Mouse (Mus musculus): ENCODE data around the gene Ltb. TPM values are rescaled to one million over a fixed set of nuclear protein-coding genes. Genes with fewer than 3 reads are reported as not detected.
"Not testable (repeated sequence)": the region's sequence is repeated elsewhere in the genome, so short reads cannot be mapped to it uniquely, and the experiment has no call there.

Ltb gene
- polyA plus RNA-seq, 1 experiment from 2014 or later = 0.64 TPM

GRCm38 (mm10) chr17:35232043-35232442 lies 37.8 kb downstream of the Ltb start:
- H3K27ac ChIP-seq = no peak overlapping the region
- ATAC-seq (ENCODE audit: insufficient number of reproducible peaks, insufficient read depth, low FRiP score, low TSS enrichment, low read depth) = no peak
- no peak overlapping the region; the same call in 1 of the 2 replicates for H3K9ac ChIP-seq (replicated peaks)
- no peak overlapping the region; the same call in 1 of the 2 replicates for H3K4me3 ChIP-seq (replicated peaks)
- no peaks in the 10 kb centered on the region for H3K9me3 ChIP-seq
- H3K36me3 ChIP-seq = peaks cover 51% of the 10 kb centered on the region
- H3K4me1 ChIP-seq (replicated peaks) = peaks cover 20% of the 10 kb centered on the region
- peak overlapping the region; percentile 16; the same call in 1 of the 2 replicates for H3K4me2 ChIP-seq
- WGBS = 17% methylated on average over 12 of the region's 12 CpGs
- no peaks in the 10 kb centered on the region for H3K27me3 ChIP-seq

- Histone ChIP-seq H3K9me3 (no peaks in the 10 kb centered on the region), H3K36me3 (peaks cover 48% of the 10 kb centered on the region), H3K4me3 (replicated peaks) (no peak overlapping the region), H3K4me2 (no peak overlapping the region), H3K4me1 (replicated peaks) (peaks cover 20% of the 10 kb centered on the region), H3K9ac (replicated peaks) (no peak overlapping the region; the same call in 1 of the 2 replicates), H3K27ac (peak overlapping the region; percentile 83; the same call in 1 of the 2 replicates), H3K27me3 (no peaks in the 10 kb centered on the region)
- ATAC-seq (ENCODE audit: insufficient number of reproducible peaks, insufficient read depth, low FRiP score, low TSS enrichment, low read depth) = no peak
- WGBS = 83% methylated on average over 5 of the region's 5 CpGs
These were observed 38.4 kb downstream of the Ltb start for GRCm38 (mm10) chr17:35232659-35233058.

DNA sequence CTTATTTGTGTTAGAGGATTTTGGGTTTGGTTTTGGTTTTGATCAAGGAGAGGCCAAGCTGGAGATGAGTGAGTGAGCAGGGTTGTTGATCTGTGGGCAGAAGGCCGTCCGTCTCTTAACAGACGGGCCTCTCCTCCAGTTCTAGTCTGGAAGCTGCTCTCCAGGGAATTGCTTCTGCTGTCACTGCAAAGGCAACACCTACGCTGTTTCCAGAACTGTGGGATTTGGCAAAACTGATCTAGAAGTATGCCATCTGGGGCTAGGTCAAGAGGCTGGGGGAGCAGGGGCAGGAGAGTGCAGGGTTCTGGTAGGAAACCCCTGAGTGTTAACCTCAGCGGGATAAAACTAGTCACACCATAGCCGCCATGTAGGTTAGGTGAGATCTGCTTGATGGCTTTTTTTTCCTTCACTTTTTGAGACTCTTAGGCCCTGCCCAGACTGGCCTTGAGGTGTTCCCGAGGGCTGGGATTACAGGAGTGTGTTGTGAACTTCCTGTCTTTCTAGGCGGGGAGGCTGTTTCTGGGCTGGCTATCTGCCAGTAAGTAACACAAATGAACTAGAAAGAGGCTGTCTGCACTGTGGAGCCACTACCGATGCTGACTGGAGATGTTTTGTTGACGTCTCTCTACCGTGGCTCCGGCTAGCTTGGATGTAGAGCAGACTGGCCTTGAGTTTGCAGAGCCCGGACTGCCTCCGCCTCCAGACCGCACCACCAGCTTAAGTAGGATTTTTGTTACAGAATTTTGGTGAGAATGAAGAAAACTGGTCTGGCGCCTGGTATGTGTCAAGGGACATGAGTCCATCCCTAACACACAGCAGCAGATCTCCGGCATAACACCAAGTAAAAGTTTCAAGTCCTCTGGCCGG lies 39.1 kb downstream of the Ltb start, which contains the start of gene Atp6v1g2:
Gene Atp6v1g2, plus strand, starts transcription at position 547 of the 867 bp plus-strand sequence.
- Histone ChIP-seq H3K4me2 (peak within 1 kb of the TSS; percentile 84), H3K9me3 (no peaks in the 10 kb centered on the region), H3K9ac (replicated peaks) (peak within 1 kb of the TSS; percentile 89; the same call in 1 of the 2 replicates), H3K36me3 (peaks cover 41% of the 10 kb centered on the region), H3K27me3 (no peaks in the 10 kb centered on the region), H3K27ac (peak within 1 kb of the TSS; percentile 97), H3K4me3 (replicated peaks) (peak within 1 kb of the TSS; percentile 65), H3K4me1 (replicated peaks) (peaks cover 20% of the 10 kb centered on the region)
- WGBS = 80% methylated on average over 18 of the region's 18 CpGs
- no peak; the same call in 1 of the 2 replicates for ATAC-seq (ENCODE audit: insufficient number of reproducible peaks, insufficient read depth, low FRiP score, low TSS enrichment, low read depth)

DNA sequence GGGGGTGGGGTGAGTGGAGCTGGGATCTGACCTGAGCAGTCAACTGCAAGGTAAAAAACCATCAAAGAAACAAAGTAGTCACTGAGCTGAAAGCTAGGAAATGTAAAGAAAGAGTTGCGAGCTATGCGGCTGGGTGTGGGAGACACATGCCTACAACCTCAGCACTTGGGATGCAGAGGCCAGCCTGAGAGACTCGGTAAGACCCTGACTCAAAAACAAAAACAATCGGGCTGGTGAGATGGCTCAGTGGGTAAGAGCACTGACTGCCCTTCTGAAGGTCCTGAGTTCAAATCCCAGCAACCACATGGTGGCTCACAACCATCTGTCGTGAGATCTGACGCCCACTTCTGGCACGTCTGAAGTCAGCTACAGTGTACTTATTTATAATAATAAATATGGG lies 39.9 kb downstream of the Ltb start:
- peaks cover 20% of the 10 kb centered on the region for H3K4me1 ChIP-seq (replicated peaks)
- peak overlapping the region; percentile 84 for H3K4me2 ChIP-seq
- H3K36me3 ChIP-seq = peaks cover 33% of the 10 kb centered on the region
- H3K4me3 ChIP-seq (replicated peaks) = peak overlapping the region; percentile 65
- 92% methylated on average over 7 of the region's 7 CpGs for WGBS
- not testable (repeated sequence) for ATAC-seq (ENCODE audit: insufficient number of reproducible peaks, insufficient read depth, low FRiP score, low TSS enrichment, low read depth); H3K9ac ChIP-seq (replicated peaks); H3K27me3 ChIP-seq; H3K9me3 ChIP-seq
- H3K27ac ChIP-seq = peak overlapping the region; percentile 83; the same call in 1 of the 2 replicates

DNA sequence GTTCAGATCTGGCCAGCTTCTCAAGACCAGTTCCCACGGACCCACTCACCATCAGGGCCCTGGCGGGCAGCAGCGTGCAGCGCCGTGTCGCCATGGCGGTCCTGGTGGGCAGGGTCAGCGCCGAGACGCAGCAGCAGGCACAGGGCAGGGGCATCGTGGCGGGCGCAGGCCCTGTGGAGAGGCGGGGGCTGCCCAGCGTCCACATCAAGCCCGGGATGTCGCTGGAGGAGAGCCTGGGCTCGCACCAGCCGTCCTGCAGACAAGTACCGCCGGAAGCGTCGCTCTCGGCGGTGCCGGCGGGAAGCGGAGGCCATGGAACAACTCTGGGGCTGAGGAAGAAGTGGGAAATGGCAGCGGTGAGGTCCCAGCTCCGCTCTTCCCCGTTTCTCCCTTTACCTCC lies 40.7 kb downstream of the Ltb start:
- H3K27ac ChIP-seq = peak overlapping the region; percentile 97
- H3K4me2 ChIP-seq = peak overlapping the region; percentile 84
- H3K9ac ChIP-seq (replicated peaks) = peak overlapping the region; percentile 89
- no peaks in the 10 kb centered on the region for H3K27me3 ChIP-seq
- H3K4me1 ChIP-seq (replicated peaks) = peaks cover 20% of the 10 kb centered on the region
- H3K9me3 ChIP-seq = no peaks in the 10 kb centered on the region
- H3K36me3 ChIP-seq = peaks cover 25% of the 10 kb centered on the region
- H3K4me3 ChIP-seq (replicated peaks) = peak overlapping the region; percentile 65
- ATAC-seq (ENCODE audit: insufficient number of reproducible peaks, insufficient read depth, low FRiP score, low TSS enrichment, low read depth) = no peak
- WGBS = 12% methylated on average over 31 of the region's 31 CpGs

GRCm38 (mm10) chr17:35235614-35236389 lies 41.6 kb downstream of the Ltb start, which contains the start of gene Nfkbil1:
Gene Nfkbil1 (minus strand): TSS chr17:35235792.
- peak within 1 kb of the TSS; percentile 65 for H3K4me3 ChIP-seq (replicated peaks)
- WGBS = under 1% methylated on average over 35 of the region's 35 CpGs
- peak within 1 kb of the TSS; percentile 97 for H3K27ac ChIP-seq
- peak; percentile 73 for ATAC-seq (ENCODE audit: insufficient number of reproducible peaks, insufficient read depth, low FRiP score, low TSS enrichment, low read depth)
- H3K27me3 ChIP-seq = no peaks in the 10 kb centered on the region
- peaks cover 18% of the 10 kb centered on the region for H3K36me3 ChIP-seq
- H3K9ac ChIP-seq (replicated peaks) = peak within 1 kb of the TSS; percentile 89
- peaks cover 28% of the 10 kb centered on the region for H3K4me1 ChIP-seq (replicated peaks)
- H3K4me2 ChIP-seq = peak within 1 kb of the TSS; percentile 84
- H3K9me3 ChIP-seq = no peaks in the 10 kb centered on the region

GRCm38 (mm10) chr17:35236390-35236746 lies 42.1 kb downstream of the Ltb start:
- WGBS = 1% methylated on average over 18 of the region's 18 CpGs

DNA sequence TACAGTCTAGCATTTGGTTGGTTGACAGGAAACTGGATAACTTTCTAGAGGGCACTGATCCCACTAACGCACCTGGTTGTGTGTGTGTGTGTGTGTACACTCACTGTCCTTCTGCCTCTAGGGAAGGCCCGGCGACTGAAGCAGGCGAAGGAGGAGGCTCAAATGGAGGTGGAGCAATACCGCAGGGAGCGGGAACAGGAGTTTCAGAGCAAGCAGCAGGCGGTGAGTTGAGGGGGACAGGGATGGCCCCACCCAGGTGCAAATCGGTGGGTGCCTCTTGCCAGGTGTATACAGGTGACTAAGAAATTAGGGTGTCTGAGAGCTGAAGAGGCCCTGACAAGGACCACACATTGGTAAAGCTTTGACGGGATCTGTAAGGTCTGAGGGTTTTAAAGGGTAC lies 42.8 kb downstream of the Ltb start:
- Histone ChIP-seq H3K27ac (no peak overlapping the region), H3K36me3 (peaks cover 12% of the 10 kb centered on the region; the same call in 1 of the 2 replicates), H3K4me2 (no peak overlapping the region), H3K4me3 (replicated peaks) (no peak overlapping the region), H3K9me3 (no peaks in the 10 kb centered on the region), H3K27me3 (no peaks in the 10 kb centered on the region), H3K9ac (replicated peaks) (no peak overlapping the region), H3K4me1 (replicated peaks) (peaks cover 30% of the 10 kb centered on the region)
- WGBS = 72% methylated on average over 9 of the region's 9 CpGs
- ATAC-seq (ENCODE audit: insufficient number of reproducible peaks, insufficient read depth, low FRiP score, low TSS enrichment, low read depth) = no peak

More at GRCm38 (mm10) chr17:35236390-35236746, 42.1 kb downstream of the Ltb start:
- peak overlapping the region; percentile 89 for H3K9ac ChIP-seq (replicated peaks)
- H3K36me3 ChIP-seq = peaks cover 12% of the 10 kb centered on the region; the same call in 1 of the 2 replicates
- peaks cover 30% of the 10 kb centered on the region for H3K4me1 ChIP-seq (replicated peaks)
- H3K4me3 ChIP-seq (replicated peaks) = peak overlapping the region; percentile 65
- H3K27ac ChIP-seq = peak overlapping the region; percentile 97
- peak; percentile 44 for ATAC-seq (ENCODE audit: insufficient number of reproducible peaks, insufficient read depth, low FRiP score, low TSS enrichment, low read depth)
- peak overlapping the region; percentile 84 for H3K4me2 ChIP-seq
- no peaks in the 10 kb centered on the region for H3K27me3 ChIP-seq
- H3K9me3 ChIP-seq = no peaks in the 10 kb centered on the region

GRCm38 (mm10) chr17:35237504-35237903 lies 43.3 kb downstream of the Ltb start:
- Histone ChIP-seq H3K9me3 (no peaks in the 10 kb centered on the region), H3K4me1 (replicated peaks) (peaks cover 28% of the 10 kb centered on the region), H3K9ac (replicated peaks) (no peak overlapping the region), H3K36me3 (peaks cover 9% of the 10 kb centered on the region; the same call in 1 of the 2 replicates), H3K4me3 (replicated peaks) (no peak overlapping the region), H3K4me2 (no peak overlapping the region), H3K27ac (no peak overlapping the region), H3K27me3 (no peaks in the 10 kb centered on the region)
- 83% methylated on average over 12 of the region's 12 CpGs for WGBS
- ATAC-seq (ENCODE audit: insufficient number of reproducible peaks, insufficient read depth, low FRiP score, low TSS enrichment, low read depth) = no peak

DNA sequence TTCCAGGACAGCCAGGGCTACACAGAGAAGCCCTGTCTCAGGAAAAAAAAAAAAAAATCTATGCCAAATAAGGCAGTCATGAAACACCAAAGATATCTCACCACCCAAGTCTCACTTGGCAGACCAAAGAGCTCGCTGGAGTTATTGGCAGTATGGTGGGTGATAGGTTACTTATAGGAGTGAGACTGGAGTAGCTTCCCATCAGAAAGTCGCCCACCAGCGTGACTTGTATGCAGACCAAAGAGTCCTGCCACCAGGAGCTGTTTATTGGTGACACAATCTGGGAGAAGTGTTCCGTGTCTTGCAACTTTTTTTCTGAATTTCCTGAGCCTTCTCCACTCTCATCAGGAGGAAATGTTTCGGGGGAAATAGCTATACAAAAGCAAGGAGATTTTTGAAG lies 45.5 kb downstream of the Ltb start:
- no peaks in the 10 kb centered on the region for H3K27me3 ChIP-seq
- no peak overlapping the region for H3K27ac ChIP-seq
- WGBS = 82% methylated on average over 5 of the region's 5 CpGs
- H3K9ac ChIP-seq (replicated peaks) = no peak overlapping the region
- H3K4me2 ChIP-seq = no peak overlapping the region
- H3K9me3 ChIP-seq = no peaks in the 10 kb centered on the region
- no peak overlapping the region for H3K4me3 ChIP-seq (replicated peaks)
- peaks cover 21% of the 10 kb centered on the region for H3K36me3 ChIP-seq
- peaks cover 30% of the 10 kb centered on the region for H3K4me1 ChIP-seq (replicated peaks)
- no peak for ATAC-seq (ENCODE audit: insufficient number of reproducible peaks, insufficient read depth, low FRiP score, low TSS enrichment, low read depth)

All from limb, embryonic 12.5 days (tissue).